ENCODE assay signal across 8 mouse cellular contexts in the genomic region with DNA sequence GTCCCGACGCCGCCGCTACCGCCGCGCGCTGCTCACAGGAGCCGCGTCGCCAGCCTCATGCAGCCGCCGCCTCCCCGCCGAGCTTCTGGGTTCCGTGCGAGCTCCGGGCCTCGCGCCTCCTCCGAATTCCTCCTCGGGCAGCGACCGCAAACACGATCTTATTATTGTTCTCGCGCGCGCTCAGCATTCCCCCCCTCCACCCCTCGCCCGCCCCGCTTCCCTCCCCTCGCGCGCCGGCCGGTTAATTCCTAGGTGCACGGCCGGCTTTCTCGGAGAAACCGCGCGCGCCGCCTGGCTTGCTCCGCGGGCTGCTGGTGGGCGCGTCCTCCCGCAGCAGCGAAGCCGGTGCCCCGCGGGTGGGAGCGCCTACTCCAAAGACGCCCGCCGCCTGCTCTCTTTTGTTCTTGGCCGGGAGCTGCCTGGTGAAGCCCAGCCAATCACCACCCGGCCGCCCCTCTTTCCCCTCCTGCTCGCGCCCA. TPM values are rescaled to one million over a fixed set of nuclear protein-coding genes. Genes with fewer than 3 reads are reported as not detected.
A peak's percentile ranks its signal among the peaks of the same experiment; 100 is the strongest.
DNase-seq lines count a peak whose midpoint lies in the region; ATAC-seq and TF ChIP-seq lines count a peak whose summit lies in the region.

A gene (minus strand): TSS at position 207 of the 479 bp plus-strand sequence.

- ATAC-seq in forebrain, embryonic 14.5 days: peak; percentile 90
- no peak for ATAC-seq in liver, embryonic 13.5 days (ENCODE audit: low read depth)

- WGBS in forebrain, embryonic 14.5 days: 1% methylated on average over 55 of the region's 63 CpGs
- WGBS in liver, embryonic 13.5 days (ENCODE audit: insufficient replicate concordance): 3% methylated on average over 62 of the region's 63 CpGs
- WGBS in olfactory bulb, adult 2 months: 1% methylated on average over 60 of the region's 63 CpGs

- H3K4me3 ChIP-seq in E14TG2a.4 (replicated peaks; ENCODE audit: low read length): peak within 1 kb of the TSS; percentile 81
- H3K4me3 ChIP-seq in forebrain, embryonic 14.5 days (ENCODE audit: low read depth, low read length): peak within 1 kb of the TSS; percentile 95
- H3K4me3 ChIP-seq in liver, embryonic 13.5 days (replicated peaks): peak within 1 kb of the TSS; percentile 56
- peak within 1 kb of the TSS; percentile 75 for H3K4me3 ChIP-seq in olfactory bulb, adult 2 months (ENCODE audit: insufficient read depth, low read depth, low read length)

- peak within 1 kb of the TSS; percentile 99 for H3K27ac ChIP-seq in forebrain, embryonic 14.5 days (ENCODE audit: low read depth, low read length)
- no peak within 1 kb of the TSS for H3K27ac ChIP-seq in liver, embryonic 13.5 days
- peak within 1 kb of the TSS; percentile 86 for H3K27ac ChIP-seq in olfactory bulb, adult 2 months (ENCODE audit: insufficient read depth, low read depth, low read length)

- intact Hi-C loops in heart, postnatal 10 days (cut with DNase I): loop anchor here (2.0 to 5.0 kb wide), 2 partner anchors 67 to 106 kb away; a partner anchor contains a TSS

- DNase-seq in c-Kit-positive CD71-negative TER-119-negative erythroid progenitor cells, embryonic 14.5 days (ENCODE audit: low read depth): peak; percentile 9
- peak; percentile 94 for DNase-seq in forebrain, embryonic 14.5 days (ENCODE audit: low spot score)
- DNase-seq in heart, postnatal 10 days: peak; percentile 88 to 89
- DNase-seq in kidney, postnatal 36 days: peak; percentile 81 to 88
- DNase-seq in liver, embryonic 13.5 days: no peak
- DNase-seq in thymus, postnatal 10 days (ENCODE audit: low spot score in 2 of 2): peak; percentile 28 to 67

- no peaks in the 10 kb centered on the region for H3K36me3 ChIP-seq in E14TG2a.4 (ENCODE audit: insufficient read depth, low read length)
- H3K36me3 ChIP-seq in forebrain, embryonic 14.5 days (ENCODE audit: control insufficient read depth, insufficient read depth, low read length): no peaks in the 10 kb centered on the region
- no peaks in the 10 kb centered on the region for H3K36me3 ChIP-seq in liver, embryonic 13.5 days

- H3K9ac ChIP-seq in forebrain, embryonic 14.5 days (ENCODE audit: low read length): peak within 1 kb of the TSS; percentile 98
- no peak within 1 kb of the TSS for H3K9ac ChIP-seq in liver, embryonic 13.5 days

- no peak for TF ChIP-seq CTCF in E14TG2a.4 (conservative IDR thresholded peaks at IDR 0.05; ENCODE audit: low read length)
- no peak for TF ChIP-seq CTCF in olfactory bulb, adult 2 months (IDR thresholded peaks at IDR 0.05; ENCODE audit: insufficient read depth, low read depth, low read length)

- peak; percentile 65; the same call in 1 of the 2 replicates for TF ChIP-seq POLR2A in olfactory bulb, adult 2 months (IDR thresholded peaks at IDR 0.05; ENCODE audit: insufficient read depth, low read depth, low read length)

- H3K4me1 ChIP-seq in E14TG2a.4 (replicated peaks; ENCODE audit: low read depth, low read length): peaks cover 8% of the 10 kb centered on the region; the same call in 1 of the 2 replicates
- peaks cover 21% of the 10 kb centered on the region for H3K4me1 ChIP-seq in forebrain, embryonic 14.5 days (ENCODE audit: control insufficient read depth, insufficient read depth, low read length)
- H3K4me1 ChIP-seq in liver, embryonic 13.5 days (replicated peaks): peaks cover 9% of the 10 kb centered on the region; the same call in 1 of the 2 replicates
- 0 out of 2 replicates have a peak, but pooled peaks cover 6% of the 10 kb centered on the region for H3K4me1 ChIP-seq in olfactory bulb, adult 2 months (ENCODE audit: control insufficient read depth, insufficient read depth, low read length)

- peak within 1 kb of the TSS; percentile 74 for H3K4me2 ChIP-seq in forebrain, embryonic 14.5 days (ENCODE audit: low read length)
- peak within 1 kb of the TSS; percentile 59 for H3K4me2 ChIP-seq in liver, embryonic 13.5 days

- peaks cover 58% of the 10 kb centered on the region for H3K27me3 ChIP-seq in E14TG2a.4 (ENCODE audit: insufficient read depth, low read length)
- no peaks in the 10 kb centered on the region for H3K27me3 ChIP-seq in forebrain, embryonic 14.5 days (replicated peaks; ENCODE audit: control insufficient read depth, insufficient read depth, low read length)
- peaks cover 71% of the 10 kb centered on the region for H3K27me3 ChIP-seq in liver, embryonic 13.5 days

- peaks cover 2% of the 10 kb centered on the region; the same call in 1 of the 2 replicates for H3K9me3 ChIP-seq in E14TG2a.4 (ENCODE audit: low read length)
- H3K9me3 ChIP-seq in forebrain, embryonic 14.5 days (replicated peaks; ENCODE audit: control insufficient read depth, low read length): no peaks in the 10 kb centered on the region
- no peaks in the 10 kb centered on the region for H3K9me3 ChIP-seq in liver, embryonic 13.5 days (replicated peaks)

RNA-seq across cellular contexts. Expression of the gene that starts here (rescaled TPM):
- polyA plus RNA-seq in forebrain, embryonic 14.5 days (2014; fragmentation: Nextera tagmentation; extraction: Ambion mirVana): 62.2 and 62.3 TPM in 2 replicates
- 10 to 100 TPM; 12.3 to 14.3 TPM for total RNA-seq in heart, postnatal 10 days (2021)
- 0.66 and 0.71 TPM in 2 replicates for polyA plus RNA-seq in liver, embryonic 13.5 days (2015; fragmentation: Nextera tagmentation; extraction: Ambion mirVana)
- polyA plus RNA-seq in olfactory bulb, adult 2 months (2012; ENCODE audit: insufficient read depth, insufficient read length, low replicate concordance, missing spikeins): not detected in 2 replicates

Comparison
In these comparisons a context has a peak if more than half of its experiments do, and no peak if none do; other contexts are left out.
1. RNA of the gene that starts here (polyA plus RNA-seq): 62.2 to 62.3 TPM in forebrain, embryonic 14.5 days and not detected in olfactory bulb, adult 2 months; 0.66 to 0.71 TPM in liver, embryonic 13.5 days; every median in the first group is over 10 times any median in the second.
2. Peak in every context shown above with its lines, with median percentiles within 50 percentile points of each other: H3K4me3 ChIP-seq.